Mouse (Mus musculus) lung, adult 2 months (tissue): ENCODE data around the gene Susd4.

Experiments used
- CTCF ChIP-seq: fragments of 200-500 bp; IDR thresholded peaks from 2 replicates; pipeline ENCODE4 v1.5.1; 2011; ENCODE audit warnings: mild to moderate bottlenecking, low read length, control low read depth; ENCODE audit not compliant: insufficient read depth
- POLR2A ChIP-seq: fragments of 200-500 bp; IDR thresholded peaks from 2 replicates; pipeline ENCODE4 v1.6.1; 2011; ENCODE audit warnings: low read depth, mild to moderate bottlenecking, control low read depth, low read length, borderline replicate concordance; ENCODE audit errors: extremely low read depth

DNA sequence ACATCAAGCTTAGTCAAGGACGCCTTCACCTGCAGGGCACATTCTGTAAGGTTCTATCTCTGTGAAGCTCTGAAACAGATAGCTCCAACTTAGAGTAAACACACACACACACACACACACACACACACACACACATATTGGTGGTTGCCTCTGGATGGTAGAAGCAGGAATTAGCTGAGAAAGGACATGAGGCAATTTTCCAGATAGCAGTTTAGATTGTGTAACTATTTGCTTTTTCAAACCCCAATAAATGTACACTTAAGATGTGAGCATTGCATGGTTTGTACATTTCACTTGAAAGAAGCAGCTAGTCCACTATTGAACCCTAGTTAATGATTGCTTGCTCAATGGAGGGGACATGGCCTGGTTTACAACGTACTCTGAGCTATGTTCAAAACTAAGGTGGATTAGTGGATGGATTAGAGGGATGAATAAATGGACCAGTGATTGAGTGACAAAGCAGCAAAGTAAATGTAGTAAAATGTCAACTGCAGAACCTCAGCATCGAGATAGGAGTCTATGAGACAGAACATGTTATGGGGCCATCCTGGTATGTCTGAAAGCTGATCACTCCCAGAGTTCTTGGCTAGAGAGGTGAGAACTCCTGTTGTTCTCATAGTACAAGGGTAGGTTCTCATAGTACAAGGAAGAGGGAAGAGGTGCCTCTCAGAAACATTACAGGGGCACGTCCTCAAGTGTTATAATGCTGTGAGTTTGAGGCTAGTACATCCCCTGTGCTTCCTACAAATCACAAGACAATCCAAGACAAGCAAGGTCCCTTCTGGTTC lies 150.7 kb downstream of the Susd4 start:
- TF ChIP-seq CTCF: no peak
- no peak for TF ChIP-seq POLR2A
